Mouse (Mus musculus) liver, adult 2 months (tissue): ENCODE results near the gene Tmem254c.
"Not testable (repeated sequence)": the region's sequence is repeated elsewhere in the genome, so short reads cannot be mapped to it uniquely, and the experiment has no call there.

Experiments used
- CTCF ChIP-seq: fragments of 200-500 bp; IDR thresholded peaks from 2 replicates; pipeline ENCODE4 v1.5.1; 2011; ENCODE audit warnings: low read depth, low read length, control low read depth
- POLR2A ChIP-seq: fragments of 200-500 bp; IDR thresholded peaks from 2 replicates; pipeline ENCODE4 v1.6.1; 2011; ENCODE audit warnings: low read length, control low read depth; ENCODE audit not compliant: insufficient read depth; ENCODE audit errors: extremely low read depth

DNA sequence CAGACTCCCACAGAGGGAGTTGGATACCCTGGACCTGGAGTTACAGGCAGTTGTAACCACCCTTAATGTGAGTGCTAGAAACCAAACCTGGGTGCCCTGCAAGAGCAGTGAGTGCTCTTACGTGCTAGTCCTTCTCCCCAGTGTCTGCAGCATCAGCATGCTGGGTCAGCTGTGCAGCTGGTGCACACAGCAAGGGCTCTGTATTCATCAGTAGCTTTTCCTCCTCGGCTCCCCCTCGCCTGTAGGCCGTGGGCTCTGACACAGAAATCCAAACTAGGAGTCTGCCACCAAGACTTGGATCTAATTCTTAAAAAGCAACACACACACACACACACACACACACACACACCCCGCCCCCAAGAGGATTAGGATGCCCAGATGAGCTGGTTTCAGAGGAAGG lies 22.1 kb downstream of the Tmem254c start:
- not testable (repeated sequence) for TF ChIP-seq POLR2A, CTCF
